Mouse (Mus musculus) olfactory bulb, adult 2 months (tissue): ENCODE measurements at regions not wholly inside any gene's neighbourhood (a gene's known extent, or its start where the extent isn't known, plus 50 kb on each side); places are given as distances from the start of the nearest gene placed in this dataset.

ENCODE experiments used
- CTCF ChIP-seq: fragments of 200-500 bp; IDR thresholded peaks from 2 replicates; pipeline ENCODE4 v1.5.1; 2012; ENCODE audit warnings: low read depth, mild to moderate bottlenecking, low read length, moderate library complexity; ENCODE audit not compliant: insufficient read depth
- POLR2A ChIP-seq: fragments of 200-500 bp; IDR thresholded peaks from 2 replicates; pipeline ENCODE4 v1.6.1; 2012; ENCODE audit warnings: mild to moderate bottlenecking, low read depth, low read length, moderate library complexity; ENCODE audit not compliant: insufficient read depth

GRCm38 (mm10) chr10:17203416-17204110 lies 519.5 kb upstream of the Cited2 start:
- TF ChIP-seq CTCF (no peak), POLR2A (no peak)
